Mouse (Mus musculus) MEL (cell line): ENCODE measurements around the gene Cdca4.

ENCODE experiments used
- EP300 ChIP-seq, 2 experiments: IDR thresholded peaks; 2 replicates each; pipeline ENCODE4 v1.6.1; 2011; ENCODE audit warnings: improper control_type of control experiment in 2 of 2, low read length in 2 of 2, low read depth in 1 of 2, mild to moderate bottlenecking in 1 of 2
- KAT2A ChIP-seq: conservative IDR thresholded peaks from 2 replicates; pipeline ENCODE4 v1.6.1; 2012; ENCODE audit warnings: low read depth, low read length, improper control_type of control experiment, inconsistent platforms
- MEF2A ChIP-seq: IDR thresholded peaks from 2 replicates; pipeline ENCODE4 v1.6.1; 2014; ENCODE audit warnings: low read depth, mild to moderate bottlenecking, inconsistent platforms, low read length, improper control_type of control experiment; ENCODE audit not compliant: poor library complexity, insufficient replicate concordance, severe bottlenecking; ENCODE audit errors: extremely low read depth
- NELFE ChIP-seq: IDR thresholded peaks from 2 replicates; pipeline ENCODE4 v1.6.1; 2011; ENCODE audit warnings: low read depth, low read length, improper control_type of control experiment
- TCF12 ChIP-seq: IDR thresholded peaks from 2 replicates; pipeline ENCODE4 v1.6.1; 2014; ENCODE audit warnings: low read depth, mild to moderate bottlenecking, inconsistent platforms, low read length, improper control_type of control experiment, moderate library complexity
- UBTF ChIP-seq: IDR thresholded peaks from 2 replicates; pipeline ENCODE4 v1.6.1; 2012; ENCODE audit warnings: low read depth, mild to moderate bottlenecking, inconsistent platforms, low read length, improper control_type of control experiment, moderate library complexity, borderline replicate concordance; ENCODE audit not compliant: insufficient read depth
- USF1 ChIP-seq: IDR thresholded peaks from 2 replicates; pipeline ENCODE4 v1.6.1; 2014; ENCODE audit warnings: low read depth, mild to moderate bottlenecking, inconsistent platforms, low read length, improper control_type of control experiment, moderate library complexity
- ZC3H11A ChIP-seq: IDR thresholded peaks from 2 replicates; pipeline ENCODE4 v1.6.1; 2012; ENCODE audit warnings: low read depth, mild to moderate bottlenecking, inconsistent platforms, low read length, improper control_type of control experiment
- ZNF384 ChIP-seq: IDR thresholded peaks from 2 replicates; pipeline ENCODE4 v1.6.1; 2012; ENCODE audit warnings: low read depth, mild to moderate bottlenecking, inconsistent platforms, low read length, improper control_type of control experiment

DNA sequence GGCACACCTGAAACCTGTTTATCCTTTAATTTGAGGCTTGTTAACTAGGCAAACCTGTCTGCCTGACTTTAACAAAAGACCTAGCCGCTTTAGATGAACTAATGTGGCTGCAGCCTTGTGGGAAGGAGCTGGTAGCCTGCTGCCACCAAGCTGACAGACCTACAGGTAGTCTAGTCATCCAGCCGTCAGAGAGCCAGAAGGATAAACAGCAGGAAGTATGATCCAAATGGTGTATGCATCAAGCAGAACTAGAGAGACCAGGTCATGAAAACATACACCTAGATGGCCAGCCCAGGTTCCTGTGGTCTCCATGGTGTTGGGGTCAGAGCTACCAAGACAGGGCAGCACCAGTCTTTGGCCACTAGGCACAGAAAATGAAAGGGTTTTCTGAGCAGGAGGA is 5.8 kb upstream of the Cdca4 start:
- TF ChIP-seq USF1 (no peak), UBTF (no peak), NELFE (no peak), ZC3H11A (no peak), EP300 (IDR thresholded peaks at IDR 0.05; ENCODE audit: low read depth in 1 of 2, low read length in 2 of 2) (no peak), ZNF384 (no peak), TCF12 (no peak), KAT2A (no peak), MEF2A (no peak)
